In the genomic region with DNA sequence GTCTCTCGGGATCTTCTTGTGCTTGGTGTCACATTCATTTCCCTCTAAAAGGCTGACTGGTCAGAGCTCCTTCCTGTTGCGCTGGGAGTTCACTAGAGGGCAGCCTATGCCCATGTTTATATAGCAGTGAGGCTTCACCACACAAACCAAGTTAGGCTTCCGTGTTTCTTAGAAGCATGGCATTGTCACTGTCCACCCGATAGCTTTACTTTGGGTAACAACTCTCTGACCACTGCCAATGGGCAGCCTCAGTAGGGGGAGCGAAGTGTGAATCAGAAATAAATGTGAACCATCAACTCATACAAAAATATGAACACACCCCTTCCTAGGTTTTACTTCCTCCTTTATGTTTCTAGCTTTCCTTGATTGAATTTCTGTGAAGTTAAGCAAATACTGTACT, we compare ENCODE assay signal across 8 mouse cellular contexts. TPM values are rescaled to one million over a fixed set of nuclear protein-coding genes. Genes with fewer than 3 reads are reported as not detected.
DNase-seq lines count a peak whose midpoint lies in the region; ATAC-seq lines count a peak whose summit lies in the region.

No protein-coding gene starts in this region.

- no peak overlapping the region for H3K27ac ChIP-seq in intestine, embryonic 14.5 days (ENCODE audit: low read depth)
- no peak overlapping the region for H3K27ac ChIP-seq in midbrain, embryonic 10.5 days (replicated peaks)

- H3K27me3 ChIP-seq in intestine, embryonic 14.5 days (replicated peaks; ENCODE audit: control insufficient read depth, insufficient read depth, low read length) = no peaks in the 10 kb centered on the region
- no peaks in the 10 kb centered on the region for H3K27me3 ChIP-seq in midbrain, embryonic 10.5 days (ENCODE audit: low read depth, poor library complexity, severe bottlenecking)

- no peak overlapping the region for H3K9ac ChIP-seq in intestine, embryonic 14.5 days (ENCODE audit: low read length)

- H3K36me3 ChIP-seq in intestine, embryonic 14.5 days (ENCODE audit: control insufficient read depth, insufficient read depth, low read length) = no peaks in the 10 kb centered on the region
- peaks cover 67% of the 10 kb centered on the region for H3K36me3 ChIP-seq in midbrain, embryonic 10.5 days

- no peaks in the 10 kb centered on the region for H3K9me3 ChIP-seq in intestine, embryonic 14.5 days (ENCODE audit: control insufficient read depth, low read length)
- H3K9me3 ChIP-seq in midbrain, embryonic 10.5 days (replicated peaks) = no peaks in the 10 kb centered on the region

- DNase-seq in ovary, adult 18-20 months (ENCODE audit: low spot score) = peak; percentile 41
- DNase-seq in ovary, postnatal 10 days (ENCODE audit: low spot score) = no peak
- peak; percentile 64 to 71 for DNase-seq in cerebellum, postnatal 36 days
- DNase-seq in gastrocnemius, postnatal 10 days = peak; percentile 53
- DNase-seq in intestine, embryonic 14.5 days (ENCODE audit: low spot score) = peak; percentile 74
- peak; percentile 71 to 72 for DNase-seq in left cerebral cortex, postnatal 10 days (ENCODE audit: extremely low spot score in 1 of 2, low spot score in 2 of 2)
- DNase-seq in midbrain, embryonic 10.5 days (ENCODE audit: low spot score) = peak; percentile 65
- DNase-seq in right cerebral cortex, postnatal 4 days = peak; percentile 41

- intact Hi-C loops in left cerebral cortex, postnatal 10 days (cut with DNase I) = loop anchor here (2.0 to 10.0 kb wide), 3 partner anchors 157 to 687 kb away; a partner anchor contains a TSS

- no peak overlapping the region for H3K4me3 ChIP-seq in intestine, embryonic 14.5 days (ENCODE audit: low read depth, low read length)
- H3K4me3 ChIP-seq in midbrain, embryonic 10.5 days = no peak overlapping the region

- WGBS in intestine, embryonic 14.5 days = 13% methylated on average over 5 of the region's 5 CpGs
- 18% methylated on average over 5 of the region's 5 CpGs for WGBS in midbrain, embryonic 10.5 days

- H3K4me2 ChIP-seq in intestine, embryonic 14.5 days (ENCODE audit: low read length) = peak overlapping the region; percentile 14; the same call in 1 of the 2 replicates

- peak; percentile 83 for ATAC-seq in intestine, embryonic 14.5 days (replicated peaks; ENCODE audit: low FRiP score, low TSS enrichment, low read depth)

- H3K4me1 ChIP-seq in intestine, embryonic 14.5 days (replicated peaks; ENCODE audit: control insufficient read depth, insufficient read depth, low read length) = no peaks in the 10 kb centered on the region
- H3K4me1 ChIP-seq in midbrain, embryonic 10.5 days = peaks cover 2% of the 10 kb centered on the region

RNA-seq across cellular contexts. Expression of a gene that starts 24.8 kb away (rescaled TPM):
- total RNA-seq in gastrocnemius, postnatal 10 days (2021) = 10 to 100 TPM; 32.2 to 33.2 TPM
- 86.8 and 90.8 TPM in 2 replicates for polyA plus RNA-seq in intestine, embryonic 14.5 days (2014; fragmentation: Nextera tagmentation; extraction: Ambion mirVana)
- total RNA-seq in left cerebral cortex, postnatal 10 days (2021) = 10 to 100 TPM; 29.5 to 30.0 TPM
- polyA plus RNA-seq in midbrain, embryonic 10.5 days (2016; fragmentation: Nextera tagmentation; extraction: Ambion mirVana) = 122 and 124 TPM in 2 replicates

RNA-seq across cellular contexts. Expression of a gene that starts 57.3 kb away (rescaled TPM):
- 10 to 100 TPM; 17.1 to 20.5 TPM for total RNA-seq in gastrocnemius, postnatal 10 days (2021)
- polyA plus RNA-seq in intestine, embryonic 14.5 days (2014; fragmentation: Nextera tagmentation; extraction: Ambion mirVana) = 35.5 and 41.5 TPM in 2 replicates
- 1,000 to 10,000 TPM; 1,287 to 1,419 TPM for total RNA-seq in left cerebral cortex, postnatal 10 days (2021)
- polyA plus RNA-seq in midbrain, embryonic 10.5 days (2016; fragmentation: Nextera tagmentation; extraction: Ambion mirVana) = 202 and 279 TPM in 2 replicates

Comparison
In these comparisons a context has a peak if more than half of its experiments do, and no peak if none do; other contexts are left out.
1. RNA of a gene that starts 57.3 kb away (total RNA-seq): 1,287 to 1,419 TPM in left cerebral cortex, postnatal 10 days; 17.1 to 20.5 TPM in gastrocnemius, postnatal 10 days; every median in the first group is over 10 times any median in the second.